Mouse (Mus musculus): ENCODE data around the gene Higd2a. TPM values are rescaled to one million over a fixed set of nuclear protein-coding genes. Genes with fewer than 3 reads are reported as not detected.

The Higd2a gene
- 172 and 180 TPM in 2 replicates for polyA plus RNA-seq (2016; fragmentation: Nextera tagmentation; extraction: Ambion mirVana)

DNA sequence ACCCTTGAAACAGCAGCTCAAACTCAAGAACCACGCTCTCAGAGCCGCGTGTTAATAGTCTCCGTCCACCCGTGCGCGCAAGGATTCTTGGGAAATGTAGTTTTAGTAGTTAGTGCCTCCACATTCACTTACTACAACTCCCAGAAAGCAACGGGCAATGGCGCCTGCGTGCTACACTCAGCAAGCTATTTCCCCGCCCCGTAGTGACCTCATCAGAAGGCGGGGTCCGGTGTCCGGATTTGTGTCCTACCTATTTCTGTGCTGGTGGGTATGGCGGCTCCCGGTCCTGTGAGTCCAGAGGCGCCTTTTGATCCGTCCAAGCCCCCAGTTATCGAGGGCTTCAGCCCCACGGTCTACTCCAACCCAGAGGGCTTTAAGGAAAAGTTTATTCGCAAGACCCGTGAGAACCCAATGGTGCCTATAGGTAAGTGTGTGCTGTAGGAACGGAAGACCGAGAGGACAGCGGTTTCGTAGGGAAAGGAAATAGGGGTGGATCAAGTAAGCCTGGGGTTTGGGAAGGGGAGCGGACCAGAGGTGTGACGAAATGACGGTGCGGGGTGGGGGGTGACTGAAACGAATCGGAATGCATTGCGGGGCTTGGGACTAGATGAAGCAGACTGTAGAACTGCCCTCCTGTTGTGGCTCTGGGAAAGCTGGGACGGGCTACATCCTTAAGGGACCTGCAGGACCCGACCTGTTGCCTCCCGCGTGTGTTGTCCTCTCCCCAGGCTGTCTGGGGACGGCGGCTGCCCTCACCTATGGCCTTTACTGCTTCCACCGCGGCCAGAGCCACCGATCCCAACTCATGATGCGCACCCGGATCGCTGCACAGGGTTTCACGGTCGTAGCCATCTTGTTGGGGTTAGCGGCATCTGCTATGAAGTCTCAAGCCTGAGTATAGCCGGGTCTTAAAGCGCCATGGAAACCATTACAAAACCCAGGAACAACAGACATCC, at the start of gene Higd2a, which contains the start of gene Nop16:
TSS of gene Higd2a (plus strand) at position 212 of the 956 bp plus-strand sequence.
TSS of gene Nop16 (minus strand) at position 95 of the 956 bp plus-strand sequence.
- peaks cover 8% of the 10 kb centered on the region for H3K4me1 ChIP-seq
- peaks cover 35% of the 10 kb centered on the region for H3K36me3 ChIP-seq
- H3K27me3 ChIP-seq (replicated peaks): no peaks in the 10 kb centered on the region
- H3K4me2 ChIP-seq (replicated peaks): peak within 1 kb of the TSS; percentile 76
- H3K9me3 ChIP-seq: no peaks in the 10 kb centered on the region
- WGBS: under 1% methylated on average over 51 of the region's 51 CpGs
- ATAC-seq (ENCODE audit: low FRiP score, low read depth): peak; percentile 98
- peak within 1 kb of the TSS; percentile 34; the same call in 1 of the 2 replicates for H3K27ac ChIP-seq
- peak within 1 kb of the TSS; percentile 74 for H3K9ac ChIP-seq
- H3K4me3 ChIP-seq: peak within 1 kb of the TSS; percentile 66

DNA sequence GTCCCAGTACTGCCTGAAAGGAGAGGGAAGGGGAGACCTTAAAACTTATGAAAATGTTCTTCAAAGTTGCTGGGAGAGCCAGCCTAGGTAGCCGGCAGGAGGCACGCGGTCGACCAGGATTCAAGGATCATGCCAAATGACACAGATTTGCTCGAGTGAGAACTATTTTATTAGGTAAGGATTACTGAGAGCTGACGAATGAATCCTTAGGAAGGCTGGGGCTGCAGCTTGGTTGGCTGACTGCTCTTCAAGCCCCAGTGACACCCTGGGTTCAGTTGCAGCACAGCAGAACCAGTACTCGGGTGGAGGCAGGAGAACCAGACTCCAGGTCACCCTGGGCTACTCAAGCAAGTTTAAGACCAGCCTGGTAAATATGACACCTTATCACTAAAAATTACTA, 42.0 kb upstream of the Higd2a start:
- Histone ChIP-seq H3K27ac (no peak overlapping the region), H3K27me3 (replicated peaks) (no peaks in the 10 kb centered on the region), H3K9me3 (no peaks in the 10 kb centered on the region), H3K36me3 (peaks cover 61% of the 10 kb centered on the region), H3K9ac (no peak overlapping the region), H3K4me2 (replicated peaks) (no peak overlapping the region), H3K4me3 (no peak overlapping the region), H3K4me1 (no peaks in the 10 kb centered on the region)
- WGBS: 88% methylated on average over 7 of the region's 7 CpGs
- no peak for ATAC-seq (ENCODE audit: low FRiP score, low read depth)

DNA sequence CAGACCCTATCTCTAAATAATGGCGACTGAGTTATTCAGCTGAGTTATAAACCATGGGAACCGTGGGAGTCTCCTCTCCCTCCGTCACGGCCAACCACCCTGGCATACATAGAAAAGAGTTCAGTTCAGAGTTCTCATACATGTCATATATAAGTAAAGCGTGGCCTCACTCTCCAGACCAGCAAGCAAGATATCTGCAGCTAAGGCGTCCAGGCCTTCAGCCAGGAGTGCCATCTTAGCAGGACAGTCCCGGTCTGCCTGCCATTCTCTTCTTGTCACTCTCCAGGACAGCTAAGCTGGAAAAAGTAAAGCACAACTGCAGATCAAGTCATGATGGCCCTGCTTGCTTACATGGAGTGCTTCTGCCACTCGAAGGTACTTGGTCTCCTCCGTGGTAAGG, 33.8 kb upstream of the Higd2a start:
- H3K4me2 ChIP-seq (replicated peaks): no peak overlapping the region
- 95% methylated on average over 9 of the region's 9 CpGs for WGBS
- H3K27me3 ChIP-seq (replicated peaks): no peaks in the 10 kb centered on the region
- no peak overlapping the region for H3K4me3 ChIP-seq
- no peak overlapping the region for H3K27ac ChIP-seq
- peaks cover 95% of the 10 kb centered on the region for H3K36me3 ChIP-seq
- H3K9me3 ChIP-seq: no peaks in the 10 kb centered on the region
- no peak for ATAC-seq (ENCODE audit: low FRiP score, low read depth)
- no peak overlapping the region for H3K9ac ChIP-seq
- H3K4me1 ChIP-seq: no peaks in the 10 kb centered on the region

DNA sequence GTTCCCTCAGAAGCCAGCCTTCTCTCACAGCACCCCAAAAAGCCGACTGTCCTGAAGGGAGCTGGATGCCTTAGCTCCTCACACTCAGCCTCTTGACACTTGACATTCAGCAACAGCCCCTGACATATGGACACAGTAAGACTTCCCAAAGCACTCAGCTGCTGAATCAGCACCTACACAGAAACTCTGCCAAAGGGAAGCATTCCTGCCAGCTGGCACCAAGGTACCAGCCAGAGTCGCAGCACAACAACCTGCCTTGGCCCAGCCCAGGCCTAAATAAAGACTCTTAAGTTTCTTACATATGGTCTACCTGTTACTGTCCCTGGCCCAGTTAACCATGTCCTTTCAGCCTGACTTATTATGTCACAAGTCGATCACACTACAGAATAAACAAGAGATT, 33.2 kb upstream of the Higd2a start:
- Histone ChIP-seq H3K4me3 (no peak overlapping the region), H3K9me3 (no peaks in the 10 kb centered on the region), H3K27ac (no peak overlapping the region), H3K9ac (no peak overlapping the region), H3K27me3 (replicated peaks) (no peaks in the 10 kb centered on the region), H3K4me2 (replicated peaks) (no peak overlapping the region), H3K4me1 (no peaks in the 10 kb centered on the region), H3K36me3 (peaks cover 94% of the 10 kb centered on the region)
- no peak for ATAC-seq (ENCODE audit: low FRiP score, low read depth)
- 94% methylated on average over 3 of the region's 3 CpGs for WGBS

DNA sequence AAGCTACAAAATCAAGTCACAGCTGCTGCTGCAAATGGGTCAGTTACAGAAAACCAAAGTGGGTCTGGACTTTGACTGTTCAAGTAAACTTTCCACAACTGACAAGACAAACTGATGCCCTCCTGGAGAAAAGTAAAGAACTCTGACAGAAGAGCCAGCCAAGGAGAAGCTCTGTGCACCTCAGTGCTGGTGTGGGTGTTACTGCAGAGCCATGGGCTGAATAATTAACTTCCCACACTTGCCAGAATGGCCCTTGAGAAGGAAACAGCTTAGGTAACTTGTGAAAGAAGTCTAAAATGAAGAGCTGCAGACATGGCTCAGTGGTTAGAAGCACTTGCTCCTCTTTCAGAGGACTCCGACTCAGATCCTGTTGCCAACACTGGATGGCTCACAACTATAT, 32.4 kb upstream of the Higd2a start:
- H3K9me3 ChIP-seq: no peaks in the 10 kb centered on the region
- H3K36me3 ChIP-seq: peaks cover 90% of the 10 kb centered on the region
- H3K4me3 ChIP-seq: no peak overlapping the region
- WGBS: 100% methylated on average over 1 of the region's 1 CpGs
- no peaks in the 10 kb centered on the region for H3K27me3 ChIP-seq (replicated peaks)
- no peak overlapping the region for H3K4me2 ChIP-seq (replicated peaks)
- no peaks in the 10 kb centered on the region for H3K4me1 ChIP-seq
- no peak overlapping the region for H3K27ac ChIP-seq
- no peak overlapping the region for H3K9ac ChIP-seq
- no peak for ATAC-seq (ENCODE audit: low FRiP score, low read depth)

DNA sequence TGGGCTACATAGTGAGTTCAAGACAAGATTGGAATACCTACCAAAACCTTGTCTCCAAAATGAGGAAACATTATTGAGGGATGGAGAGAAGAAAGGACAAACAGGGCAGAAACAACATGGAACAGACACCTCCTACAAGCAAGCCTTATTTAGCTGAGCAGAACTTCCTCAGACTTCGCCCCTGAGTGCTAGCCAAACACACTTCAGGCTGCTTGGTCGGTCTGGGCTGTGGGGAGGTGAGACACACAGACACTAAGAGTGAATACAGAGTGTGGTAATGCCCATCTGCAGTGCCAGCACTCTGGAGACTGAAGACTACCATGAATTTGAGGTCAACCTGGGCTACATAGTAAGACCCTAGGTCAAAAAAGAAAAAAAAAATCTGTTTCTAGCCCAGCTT, 30.4 kb upstream of the Higd2a start:
- H3K27me3 ChIP-seq (replicated peaks): no peaks in the 10 kb centered on the region
- H3K36me3 ChIP-seq: peaks cover 77% of the 10 kb centered on the region
- WGBS: 94% methylated on average over 2 of the region's 2 CpGs
- H3K4me1 ChIP-seq: peaks cover 10% of the 10 kb centered on the region
- H3K9me3 ChIP-seq: no peaks in the 10 kb centered on the region
- H3K4me2 ChIP-seq (replicated peaks): no peak overlapping the region
- no peak overlapping the region for H3K4me3 ChIP-seq
- H3K27ac ChIP-seq: no peak overlapping the region
- no peak overlapping the region for H3K9ac ChIP-seq
- no peak for ATAC-seq (ENCODE audit: low FRiP score, low read depth)

DNA sequence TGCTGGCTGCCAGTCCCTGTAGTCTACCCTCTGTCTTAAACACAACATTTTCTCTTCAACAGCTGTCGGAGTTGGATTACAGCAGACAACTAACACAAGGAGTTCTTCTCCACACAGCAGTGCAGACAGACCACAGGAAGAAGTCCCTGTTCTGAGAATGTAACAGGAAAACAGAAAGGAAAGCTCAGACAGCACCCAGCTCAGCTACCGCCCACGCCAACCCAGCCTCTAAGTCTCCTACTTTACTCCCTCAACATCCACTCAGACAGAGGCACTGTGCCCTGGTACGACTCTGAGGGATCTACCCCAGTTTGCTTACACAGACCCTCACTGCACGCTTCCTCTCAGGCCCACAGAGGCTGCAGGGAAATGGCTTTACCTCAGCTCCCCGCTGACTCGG, 29.4 kb upstream of the Higd2a start:
- Histone ChIP-seq H3K4me3 (no peak overlapping the region), H3K9ac (no peak overlapping the region), H3K27ac (no peak overlapping the region), H3K9me3 (no peaks in the 10 kb centered on the region), H3K36me3 (peaks cover 69% of the 10 kb centered on the region), H3K4me1 (peaks cover 13% of the 10 kb centered on the region), H3K4me2 (replicated peaks) (no peak overlapping the region), H3K27me3 (replicated peaks) (no peaks in the 10 kb centered on the region)
- no peak for ATAC-seq (ENCODE audit: low FRiP score, low read depth)
- 94% methylated on average over 7 of the region's 7 CpGs for WGBS

DNA sequence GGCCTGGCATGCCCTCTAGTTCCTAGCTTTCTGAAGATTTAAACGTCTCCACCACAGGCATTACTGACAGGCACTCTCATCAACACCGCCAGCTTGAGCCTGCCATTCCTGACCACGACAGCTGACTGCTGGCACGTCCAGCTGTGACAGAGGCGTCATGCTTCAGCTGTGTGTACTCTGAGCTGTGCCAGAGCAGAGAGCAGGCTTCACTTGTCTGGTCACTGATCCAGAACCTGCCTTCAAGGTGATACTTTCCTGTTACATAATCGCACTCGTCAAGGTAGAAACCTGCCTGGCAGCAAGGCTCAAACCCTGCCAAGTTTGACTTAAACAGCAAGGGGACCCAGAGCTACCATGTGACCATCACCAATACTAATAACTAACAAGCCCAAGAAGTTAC, 27.4 kb upstream of the Higd2a start:
- no peak overlapping the region for H3K27ac ChIP-seq
- no peak for ATAC-seq (ENCODE audit: low FRiP score, low read depth)
- no peaks in the 10 kb centered on the region for H3K9me3 ChIP-seq
- peaks cover 15% of the 10 kb centered on the region for H3K4me1 ChIP-seq
- H3K4me3 ChIP-seq: no peak overlapping the region
- WGBS: 83% methylated on average over 7 of the region's 7 CpGs
- no peak overlapping the region for H3K4me2 ChIP-seq (replicated peaks)
- H3K9ac ChIP-seq: no peak overlapping the region
- no peaks in the 10 kb centered on the region for H3K27me3 ChIP-seq (replicated peaks)
- peaks cover 50% of the 10 kb centered on the region for H3K36me3 ChIP-seq

DNA sequence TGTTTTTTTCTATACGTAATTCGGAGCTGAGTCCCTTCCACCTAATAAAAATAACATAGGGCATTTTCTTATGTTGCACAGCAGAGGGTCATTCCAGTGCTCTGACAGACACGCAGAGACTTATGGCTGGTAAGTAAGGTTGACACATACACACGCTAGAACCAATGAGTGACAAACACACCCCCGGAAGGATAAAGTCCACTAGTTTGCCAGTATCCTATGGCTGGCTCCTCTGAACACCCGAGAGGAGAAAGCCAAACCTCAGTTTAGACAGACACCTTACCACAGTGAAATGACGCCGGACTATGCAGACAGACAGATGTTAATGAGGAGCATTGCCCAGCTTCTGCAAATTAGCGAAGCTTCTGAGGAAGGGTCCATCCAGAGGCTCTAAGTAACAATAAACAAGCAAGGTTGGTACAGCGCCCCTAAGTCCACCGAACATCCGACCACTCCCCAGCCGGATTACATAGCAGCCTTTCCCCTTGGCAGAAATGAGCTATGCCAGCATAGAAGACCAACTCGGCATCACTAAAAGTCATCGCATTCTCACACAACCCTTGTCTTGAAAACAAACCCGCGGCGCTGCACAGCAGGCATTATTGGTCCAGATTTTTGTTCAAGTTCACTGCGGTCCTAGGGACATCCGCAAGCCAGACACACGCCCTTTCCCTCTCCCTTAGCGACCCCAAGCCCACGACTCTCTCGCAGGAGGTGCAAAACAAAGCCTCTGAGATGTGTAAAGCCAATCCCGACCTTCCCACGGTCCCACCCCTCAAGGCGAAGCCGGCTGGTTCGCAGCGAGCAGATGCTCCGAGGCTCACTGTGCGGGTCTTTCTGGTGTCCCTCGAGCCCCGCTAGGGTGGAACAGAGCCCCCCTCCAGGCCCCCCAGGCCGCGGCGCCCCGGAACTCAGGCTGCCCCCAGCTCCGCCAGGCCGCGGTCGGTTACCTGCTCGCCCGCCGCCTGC, 25.5 kb upstream of the Higd2a start:
- H3K4me3 ChIP-seq: peak overlapping the region; percentile 97
- H3K9me3 ChIP-seq: no peaks in the 10 kb centered on the region
- H3K27ac ChIP-seq: peak overlapping the region; percentile 64
- peaks cover 31% of the 10 kb centered on the region for H3K36me3 ChIP-seq
- peaks cover 15% of the 10 kb centered on the region for H3K4me1 ChIP-seq
- H3K4me2 ChIP-seq (replicated peaks): peak overlapping the region; percentile 75
- peak overlapping the region; percentile 97 for H3K9ac ChIP-seq
- peak; percentile 69 for ATAC-seq (ENCODE audit: low FRiP score, low read depth)
- H3K27me3 ChIP-seq (replicated peaks): no peaks in the 10 kb centered on the region
- 12% methylated on average over 45 of the region's 45 CpGs for WGBS

DNA sequence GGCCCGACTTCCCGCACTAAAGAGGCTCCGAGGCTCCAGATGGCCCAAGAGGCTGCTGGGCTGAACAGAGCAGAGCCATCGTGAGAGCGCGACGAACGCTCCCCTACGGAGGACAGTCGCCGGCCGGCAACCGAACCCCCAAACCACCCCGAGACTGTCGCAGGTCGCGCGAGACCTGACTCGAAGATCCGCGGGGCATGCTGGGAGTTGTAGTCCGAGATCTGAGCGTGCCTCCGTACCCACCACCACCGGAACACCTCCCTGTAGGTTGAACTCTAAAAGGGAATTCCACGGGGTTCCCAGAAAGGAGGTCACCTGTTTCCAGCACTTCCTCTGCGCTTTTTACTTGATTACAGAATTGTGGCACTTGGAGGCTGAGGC, 24.8 kb upstream of the Higd2a start, which contains the start of gene 4833439L19Rik:
TSS of gene 4833439L19Rik (minus strand) at position 235 of the 381 bp plus-strand sequence.
- Histone ChIP-seq H3K27ac (peak within 1 kb of the TSS; percentile 64), H3K36me3 (peaks cover 24% of the 10 kb centered on the region), H3K4me3 (peak within 1 kb of the TSS; percentile 97), H3K4me1 (peaks cover 15% of the 10 kb centered on the region), H3K27me3 (replicated peaks) (no peaks in the 10 kb centered on the region), H3K9me3 (no peaks in the 10 kb centered on the region), H3K4me2 (replicated peaks) (peak within 1 kb of the TSS; percentile 75), H3K9ac (peak within 1 kb of the TSS; percentile 97)
- ATAC-seq (ENCODE audit: low FRiP score, low read depth): peak; percentile 97
- WGBS: under 1% methylated on average over 27 of the region's 27 CpGs

DNA sequence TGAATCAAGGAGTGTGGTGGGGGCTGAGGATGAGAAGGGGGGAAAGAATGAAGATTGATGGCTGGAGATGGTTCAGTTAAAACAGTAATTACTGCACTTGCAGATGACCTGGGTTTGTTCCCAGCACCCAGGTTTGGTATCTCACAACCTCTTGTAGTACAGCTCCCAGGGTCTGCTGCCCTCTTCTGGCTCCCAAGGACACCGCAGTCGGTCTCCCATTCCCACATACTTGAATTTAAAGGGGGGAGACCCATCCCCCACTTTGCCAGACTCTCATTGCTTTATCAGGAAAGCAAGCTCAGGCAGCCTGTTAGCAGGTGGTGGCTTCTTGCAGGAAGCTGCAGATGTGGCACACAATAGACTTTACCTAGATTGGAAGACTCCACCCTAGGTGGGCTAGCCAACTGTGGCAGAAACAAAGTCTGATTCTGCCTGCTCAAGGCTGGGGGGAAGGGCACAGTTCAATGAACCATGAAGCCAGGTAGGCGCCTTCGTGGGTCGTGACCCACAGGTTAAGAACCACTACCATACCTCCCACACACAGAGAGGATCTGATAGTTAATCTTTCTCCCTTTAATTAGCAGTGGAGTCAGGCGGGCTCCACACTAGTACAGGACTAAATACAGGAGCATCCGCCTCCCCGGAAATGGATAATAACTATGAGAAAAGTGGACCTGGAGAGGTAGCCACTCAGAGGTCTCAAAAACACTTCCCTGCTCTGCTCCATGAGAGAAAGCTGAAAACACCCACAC, 24.2 kb upstream of the Higd2a start:
- WGBS: 50% methylated on average over 8 of the region's 8 CpGs
- H3K4me1 ChIP-seq: peaks cover 15% of the 10 kb centered on the region
- H3K4me2 ChIP-seq (replicated peaks): peak overlapping the region; percentile 75
- peak; percentile 60 for ATAC-seq (ENCODE audit: low FRiP score, low read depth)
- no peak overlapping the region for H3K9ac ChIP-seq
- H3K9me3 ChIP-seq: no peaks in the 10 kb centered on the region
- peaks cover 18% of the 10 kb centered on the region for H3K36me3 ChIP-seq
- no peaks in the 10 kb centered on the region for H3K27me3 ChIP-seq (replicated peaks)
- H3K4me3 ChIP-seq: peak overlapping the region; percentile 97
- no peak overlapping the region for H3K27ac ChIP-seq
